Mouse (Mus musculus): ENCODE measurements around the gene Tssk6.
"Not testable (repeated sequence)": the region's sequence is repeated elsewhere in the genome, so short reads cannot be mapped to it uniquely, and the experiment has no call there.

Tssk6 gene

GRCm38 (mm10) chr8:69919010-69919409, 17.0 kb downstream of the Tssk6 start:
- DNase-seq (ENCODE audit: low read depth, low spot score): peak; percentile 79

- no peak for DNase-seq (ENCODE audit: low read depth, low spot score)
Measured at GRCm38 (mm10) chr8:69919876-69920662, 18.1 kb downstream of the Tssk6 start.

GRCm38 (mm10) chr8:69921141-69921540, 19.2 kb downstream of the Tssk6 start:
- no peak for DNase-seq (ENCODE audit: low read depth, low spot score)

- no peak for DNase-seq (ENCODE audit: low read depth, low spot score)
Measured at GRCm38 (mm10) chr8:69923986-69924385, 22.0 kb downstream of the Tssk6 start.

GRCm38 (mm10) chr8:69926901-69927300, 24.9 kb downstream of the Tssk6 start:
- no peak for DNase-seq (ENCODE audit: low read depth, low spot score)

- DNase-seq (ENCODE audit: low read depth, low spot score): no peak
Measured at GRCm38 (mm10) chr8:69933811-69934210, 31.8 kb downstream of the Tssk6 start.

- no peak for DNase-seq (ENCODE audit: low read depth, low spot score)
Measured at GRCm38 (mm10) chr8:69934582-69934981, 32.6 kb downstream of the Tssk6 start.

- no peak for DNase-seq (ENCODE audit: low read depth, low spot score)
Measured at GRCm38 (mm10) chr8:69935431-69935830, 33.4 kb downstream of the Tssk6 start.

- no peak for DNase-seq (ENCODE audit: low read depth, low spot score)
Measured at GRCm38 (mm10) chr8:69936050-69936794, 34.2 kb downstream of the Tssk6 start.

- no peak for DNase-seq (ENCODE audit: low read depth, low spot score)
Measured at GRCm38 (mm10) chr8:69937466-69937865, 35.5 kb downstream of the Tssk6 start.

- no peak for DNase-seq (ENCODE audit: low read depth, low spot score)
Measured at GRCm38 (mm10) chr8:69938245-69938982, 36.4 kb downstream of the Tssk6 start.

GRCm38 (mm10) chr8:69939633-69940032, 37.6 kb downstream of the Tssk6 start:
- DNase-seq (ENCODE audit: low read depth, low spot score): no peak

- DNase-seq (ENCODE audit: low read depth, low spot score): no peak
Measured at GRCm38 (mm10) chr8:69940386-69940785, 38.4 kb downstream of the Tssk6 start.

GRCm38 (mm10) chr8:69942495-69942894, 40.5 kb downstream of the Tssk6 start:
- not testable (repeated sequence) for DNase-seq (ENCODE audit: low read depth, low spot score)

- DNase-seq (ENCODE audit: low read depth, low spot score): no peak
Measured at GRCm38 (mm10) chr8:69950300-69950699, 48.3 kb downstream of the Tssk6 start.

All from embryo, embryonic 11.5 days (tissue).